Mouse (Mus musculus) heart, postnatal 10 days (tissue): ENCODE measurements around the gene Klri2. TPM values are rescaled to one million over a fixed set of nuclear protein-coding genes. Genes with fewer than 3 reads are reported as not detected.
"Not testable (repeated sequence)": the region's sequence is repeated elsewhere in the genome, so short reads cannot be mapped to it uniquely, and the experiment has no call there.

Experiments used
- DNase-seq, 2 experiments: peaks; one replicate each; pipeline ENCODE4 v3.0.0; 2021
- intact Hi-C: fragments of 180-260 bp; cut with DNase I; formaldehyde crosslinking; loops from one replicate; pipeline ENCODE4 v1.15.1; 2025
- microRNA-seq, 2 experiments: library from miRNA; unstranded; fragments of <30 nt; microRNA quantifications; one replicate each; pipeline ENCODE4 v1.2.0; 2022
- total RNA-seq, 2 experiments: library from RNA; stranded (reverse); gene quantifications; 2 replicates each; pipeline ENCODE4 v1.2.3; 2021

Gene Klri2
- total RNA-seq, result not detected

DNA sequence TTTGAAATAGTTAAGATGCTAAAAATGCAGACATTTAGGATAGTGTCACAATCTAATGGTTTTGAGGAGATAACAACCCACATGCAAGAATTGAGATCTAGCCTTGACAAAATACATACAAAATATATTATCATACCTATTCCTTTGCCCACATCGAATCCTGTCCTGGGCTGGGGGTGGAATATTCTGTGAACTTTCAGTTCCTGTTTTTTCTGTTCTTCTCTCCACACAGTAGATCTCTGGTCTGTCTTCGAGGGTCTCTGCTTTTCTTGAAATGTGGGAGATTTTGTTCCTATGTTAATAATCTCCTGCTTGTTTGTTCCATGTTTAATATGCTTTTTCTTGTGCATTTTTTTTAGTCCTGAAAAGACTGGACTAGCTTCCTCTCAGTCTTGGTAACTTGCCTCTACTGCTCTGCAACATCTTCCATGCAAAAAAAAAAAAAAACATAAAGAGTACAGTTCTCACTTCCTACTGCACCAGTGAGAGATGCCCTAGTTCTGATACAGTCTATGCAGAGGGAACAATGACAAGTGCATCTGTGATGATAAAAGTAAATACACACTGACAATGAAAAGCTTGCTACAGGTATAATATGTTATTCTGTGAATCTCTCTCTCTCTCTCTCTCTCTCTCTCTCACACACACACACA is at the start of gene Klri2:
Klri2 (minus strand) TSS at position 416 of the 653 bp plus-strand sequence.
- DNase-seq, result no peak
- intact Hi-C loops, result no loop called here

DNA sequence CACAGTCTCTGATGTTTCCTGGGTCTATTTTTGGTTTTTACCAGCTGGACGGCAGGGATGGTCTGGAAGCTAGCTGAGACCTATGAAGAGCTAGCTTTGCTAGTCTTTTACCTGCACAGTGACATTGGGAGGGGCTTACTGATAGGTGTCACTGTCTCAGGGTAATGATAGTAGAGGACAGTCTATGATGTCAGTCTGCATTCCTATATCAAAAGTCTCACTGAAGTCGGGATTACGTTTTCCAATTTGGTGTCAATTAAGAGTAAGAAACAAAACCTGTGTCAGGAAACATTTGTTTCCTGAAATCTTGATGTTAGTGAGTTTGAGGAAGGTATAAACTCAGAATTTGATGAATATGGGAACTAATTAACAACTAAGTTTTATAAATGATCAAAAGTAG is 43.9 kb upstream of the Klri2 start, which contains the start of gene Gm156:
Gm156 (minus strand) TSS at position 101 of the 400 bp plus-strand sequence.
- not testable (repeated sequence) for DNase-seq
- intact Hi-C loops, result loop anchor here (2.0 kb wide), 1 partner anchor 35 kb away; no protein-coding TSS in a partner anchor

DNA sequence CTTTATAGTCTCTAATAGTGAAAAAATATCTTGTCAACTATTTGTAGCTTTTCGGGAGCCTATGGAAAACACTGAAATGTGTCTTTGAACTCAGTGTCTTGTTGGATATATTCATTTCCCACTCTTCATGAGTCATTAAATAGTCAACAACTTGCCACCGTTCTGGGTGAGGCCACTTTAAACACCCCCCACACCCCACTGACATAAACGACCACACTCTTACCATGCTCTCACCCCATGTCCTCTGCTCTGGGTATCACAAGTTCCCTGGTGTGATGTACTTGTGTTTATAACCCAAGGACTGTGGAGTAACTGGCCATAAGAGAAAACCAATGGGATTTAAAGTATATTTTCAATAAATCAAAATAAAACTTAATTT is 7.4 kb upstream of the Klri2 start:
- no peak for DNase-seq
- intact Hi-C loops, result no loop called here

DNA sequence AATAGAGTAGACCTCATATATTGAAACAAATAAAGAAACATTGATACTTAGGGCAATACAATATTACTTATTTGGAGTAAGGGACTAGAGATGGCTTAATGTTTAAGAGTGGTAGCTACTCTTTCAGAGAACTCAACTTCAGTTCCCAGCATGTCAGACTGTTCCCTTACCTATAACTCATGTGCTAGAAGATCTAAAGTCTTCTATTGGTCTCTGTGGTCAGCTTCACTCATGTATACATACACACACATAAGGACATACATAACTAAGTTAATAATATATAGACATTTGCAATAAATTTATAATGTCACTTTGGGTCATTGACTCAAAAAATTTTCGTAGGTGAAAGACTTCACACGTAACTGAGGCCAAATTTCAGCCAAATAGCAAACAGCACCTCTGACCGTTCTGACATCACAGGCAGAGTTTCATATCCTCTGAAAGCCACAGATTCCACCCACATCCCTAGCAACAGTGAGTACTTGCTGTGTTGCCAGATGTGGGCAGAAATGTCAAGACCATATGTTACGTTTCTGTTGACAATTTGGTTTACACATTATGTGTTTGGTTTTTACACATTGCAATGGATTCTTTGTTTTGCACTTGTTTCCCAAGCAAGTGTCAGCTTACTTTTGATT is 6.9 kb upstream of the Klri2 start:
- intact Hi-C loops, result no loop called here
- no peak for DNase-seq

DNA sequence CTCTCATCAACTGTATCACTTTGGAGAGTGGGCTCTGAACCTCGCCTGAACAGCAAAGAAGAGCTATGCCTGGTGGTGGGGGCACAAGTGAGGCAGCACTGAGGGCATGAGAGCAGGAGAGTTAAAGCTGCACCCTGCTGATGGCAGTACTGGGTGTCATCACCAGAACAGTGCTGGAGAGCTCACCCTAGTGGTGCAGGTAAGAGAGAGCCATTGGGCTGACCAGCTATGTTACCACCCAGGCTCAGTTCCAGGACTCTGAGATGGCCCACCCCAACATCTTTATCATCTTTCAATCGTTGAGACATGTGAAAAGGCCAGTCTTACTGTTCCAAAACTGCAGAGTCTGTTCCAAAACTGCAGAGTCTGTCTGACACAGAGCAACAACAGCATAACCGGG is 5.9 kb upstream of the Klri2 start:
- intact Hi-C loops, result no loop called here
- DNase-seq, result no peak

DNA sequence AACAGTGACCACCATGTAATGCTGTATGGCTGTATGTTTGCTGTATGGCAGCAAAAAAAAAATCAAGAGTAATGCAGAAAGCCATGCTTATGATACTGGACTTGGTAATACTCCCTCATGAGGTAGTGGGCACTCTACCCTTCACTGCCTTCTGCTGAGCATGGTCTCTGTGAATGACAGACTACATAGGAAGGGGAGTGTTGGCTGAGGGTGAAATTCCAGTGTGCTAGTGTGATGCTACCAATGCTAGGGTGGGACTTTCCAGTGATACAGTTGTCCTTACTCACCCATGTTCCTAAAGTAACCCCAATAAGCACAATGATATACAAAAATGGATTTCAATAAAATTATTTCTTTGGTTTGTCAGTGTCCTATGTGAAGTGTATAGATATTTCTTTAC is 3.9 kb downstream of the Klri2 start:
- intact Hi-C loops, result no loop called here
- DNase-seq, result no peak

DNA sequence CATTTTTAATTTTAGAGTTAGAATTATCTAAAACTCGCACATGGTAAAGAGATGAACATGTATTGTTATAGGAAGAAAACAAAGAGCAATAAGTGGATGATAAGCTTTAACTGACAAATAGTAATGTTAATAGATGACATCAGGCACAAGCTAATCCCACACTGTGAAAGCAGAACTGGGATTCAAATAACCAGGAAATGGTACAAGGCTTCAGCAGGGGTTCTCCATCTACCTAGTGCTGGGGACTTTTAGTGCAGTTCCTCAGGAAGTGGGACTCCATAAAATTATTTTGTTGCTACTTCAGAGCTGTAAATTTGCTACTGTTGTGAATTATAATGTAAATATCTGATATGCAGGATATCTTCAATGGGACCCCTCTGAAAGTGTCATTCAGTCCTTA is 13.0 kb downstream of the Klri2 start:
- intact Hi-C loops, result no loop called here
- DNase-seq, result no peak

DNA sequence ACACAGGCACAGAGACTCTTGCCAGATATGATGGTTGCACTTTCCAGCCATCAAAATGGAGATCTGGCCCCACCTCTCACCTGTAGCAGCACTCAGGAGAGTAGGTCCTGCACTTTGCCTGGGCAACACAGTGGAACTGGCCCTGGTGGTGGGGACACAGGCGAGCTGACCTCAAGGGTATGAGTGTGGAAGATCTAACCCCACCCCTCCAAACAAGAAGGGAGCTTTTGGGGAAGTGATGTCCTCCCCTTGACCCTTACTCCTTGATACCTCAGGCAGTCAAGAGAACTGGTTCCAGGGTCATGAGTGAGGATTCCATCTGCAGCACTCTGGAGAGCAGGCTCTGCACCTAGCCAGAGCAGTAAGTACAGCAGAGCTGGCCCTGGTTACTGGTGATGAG is 18.9 kb downstream of the Klri2 start:
- intact Hi-C loops, result no loop called here
- no peak for DNase-seq

DNA sequence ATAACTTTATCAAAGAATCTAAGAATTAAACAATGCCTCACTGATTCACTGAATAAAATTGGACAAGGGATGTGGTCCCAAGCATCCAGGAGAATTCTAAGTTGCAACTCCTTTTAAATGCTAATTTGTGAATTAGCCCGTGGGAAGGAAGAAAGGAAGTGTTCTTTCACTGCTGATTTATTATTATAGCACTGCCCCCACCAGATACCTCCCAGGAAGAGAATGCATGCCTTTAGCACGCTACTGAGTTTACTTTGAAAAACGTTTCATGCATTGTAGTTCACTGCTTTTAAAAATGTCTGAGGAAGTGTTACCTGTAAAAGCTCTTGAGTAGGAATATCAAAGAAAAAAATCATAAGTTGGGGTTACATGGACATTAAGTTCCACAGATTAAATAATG is 19.8 kb downstream of the Klri2 start:
- intact Hi-C loops, result no loop called here
- no peak for DNase-seq

DNA sequence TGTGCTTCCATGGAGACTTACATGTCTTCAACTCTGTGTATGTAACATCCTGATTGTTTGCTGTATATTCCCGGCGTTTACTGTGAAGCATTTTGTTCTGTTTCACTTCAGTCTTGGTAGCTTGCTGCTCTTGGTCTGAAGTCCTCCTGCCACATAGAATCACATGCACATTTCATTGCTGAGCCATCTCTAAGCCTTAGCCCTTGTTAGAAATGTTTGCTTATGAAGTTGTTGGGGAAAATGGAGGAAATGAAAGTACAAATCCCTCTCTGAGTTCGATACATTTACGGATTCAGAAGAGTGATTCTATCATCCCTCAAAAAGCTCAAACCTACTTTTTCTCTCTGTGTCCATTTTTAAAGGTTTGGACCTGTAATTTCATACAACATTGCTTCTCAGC is 23.3 kb downstream of the Klri2 start, which contains the start of gene Klri1:
Klri1 (minus strand) TSS at position 101 of the 400 bp plus-strand sequence.
- intact Hi-C loops, result no loop called here
- no peak for DNase-seq

DNA sequence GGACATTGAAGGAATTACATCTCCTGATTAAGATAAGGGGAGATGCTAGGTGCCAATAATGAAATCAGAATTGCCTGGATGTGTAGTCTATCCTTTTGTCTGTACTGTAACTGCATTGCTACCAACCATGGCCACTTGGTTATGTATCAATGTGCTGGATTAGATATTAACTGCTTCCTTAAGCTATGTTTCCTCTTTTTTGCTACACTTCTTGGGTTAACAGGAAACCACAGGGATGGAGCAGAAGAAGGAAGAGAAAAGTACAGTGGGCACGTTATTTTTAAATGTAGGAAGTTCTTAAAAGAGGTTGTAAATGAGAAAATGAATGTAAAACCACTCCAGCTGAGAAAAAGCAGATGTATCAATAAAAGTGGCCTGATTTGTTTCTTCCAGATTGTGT is 26.7 kb downstream of the Klri2 start:
- intact Hi-C loops, result no loop called here
- DNase-seq, result no peak

DNA sequence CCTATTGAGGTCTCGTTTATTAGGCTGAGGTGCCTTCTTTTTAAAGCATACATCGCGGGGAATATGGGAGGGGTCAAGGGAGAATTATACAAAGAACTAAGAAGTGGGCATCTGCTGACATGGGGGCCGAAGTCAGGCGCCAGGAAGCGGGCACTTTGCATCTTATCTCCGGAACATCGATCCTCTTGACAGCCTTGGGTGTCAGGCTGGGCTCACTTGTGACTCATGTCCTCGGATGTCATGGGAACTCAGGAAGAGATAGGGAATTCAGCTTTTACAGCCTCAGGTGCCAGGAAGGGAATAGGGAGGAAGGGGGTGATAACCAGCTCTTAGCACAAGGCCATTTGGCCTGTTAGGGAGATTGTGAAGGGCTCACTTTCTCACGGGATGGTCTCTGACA is 48.8 kb downstream of the Klri2 start:
- DNase-seq, intact Hi-C loops: not testable (repeated sequence)

DNA sequence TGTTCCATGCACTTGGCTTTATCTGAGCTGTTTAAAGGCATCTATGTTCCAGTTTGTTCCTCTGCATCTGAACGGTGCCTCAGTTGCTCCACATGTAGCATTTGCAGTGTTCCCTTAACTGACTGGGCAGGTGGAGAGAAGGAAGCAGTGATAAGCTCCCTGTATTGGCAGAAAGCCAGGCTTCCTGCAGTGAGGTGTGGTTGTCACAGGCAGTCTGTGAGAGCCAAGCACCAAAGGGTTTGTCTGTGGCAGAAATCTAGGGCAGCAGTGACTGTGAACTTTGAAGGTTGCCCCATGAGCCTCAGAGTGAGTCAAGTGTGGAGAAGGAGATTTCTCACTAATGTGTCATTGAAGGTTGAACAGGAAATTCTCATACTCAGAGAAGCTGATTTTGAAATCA is 59.9 kb downstream of the Klri2 start:
- DNase-seq, result peak in 1 of 2 experiments; percentile 0
- intact Hi-C loops, result no loop called here

Small RNA genes lying within 50 kb of the gene (microRNA-seq; reads per million reads assigned to microRNA genes)
- gene Mir680-1, result 0 reads per million in 2 experiments

Other genes with a start within 250 kb of the Klri2 start
- gene Olr1, start 233.3 kb downstream of the Klri2 start, total RNA-seq, result under 1 TPM; 0.07 to 0.17 TPM
- gene Tmem52b, start 227.9 kb downstream of the Klri2 start, total RNA-seq, result not detected
- 10 to 100 TPM; 62.1 to 72.6 TPM for gene Gabarapl1, start 207.3 kb downstream of the Klri2 start, total RNA-seq
- gene Klre1, start 162.6 kb downstream of the Klri2 start, total RNA-seq, result not detected
- not detected for gene Klrd1, start 148.7 kb downstream of the Klri2 start, total RNA-seq
- gene Klrk1, start 116.6 kb downstream of the Klri2 start, total RNA-seq, result not detected
- not detected for gene Klrc3, start 97.1 kb downstream of the Klri2 start, total RNA-seq
- gene Klrc2, start 79.8 kb downstream of the Klri2 start, total RNA-seq, result not detected
- gene Klrc1, start 61.5 kb downstream of the Klri2 start, total RNA-seq, result not detected
- not detected for gene Klri1, start 23.4 kb downstream of the Klri2 start, total RNA-seq
- not detected for gene Gm156, start 43.8 kb upstream of the Klri2 start, total RNA-seq
- not detected for gene Gm17631, start 122.2 kb upstream of the Klri2 start, total RNA-seq
- gene Klra17, start 136.2 kb upstream of the Klri2 start, total RNA-seq, result not detected
- gene Klra5, start 177.2 kb upstream of the Klri2 start, total RNA-seq, result not detected